Mouse (Mus musculus) forelimb bud, embryonic 11.5 days (tissue): ENCODE measurements around the gene Tjp3.

Experiments
- DNase-seq: peaks from one replicate; pipeline ENCODE4 v3.0.0-alpha.2; 2012; ENCODE audit warnings: low read depth, low spot score

Gene Tjp3

DNA sequence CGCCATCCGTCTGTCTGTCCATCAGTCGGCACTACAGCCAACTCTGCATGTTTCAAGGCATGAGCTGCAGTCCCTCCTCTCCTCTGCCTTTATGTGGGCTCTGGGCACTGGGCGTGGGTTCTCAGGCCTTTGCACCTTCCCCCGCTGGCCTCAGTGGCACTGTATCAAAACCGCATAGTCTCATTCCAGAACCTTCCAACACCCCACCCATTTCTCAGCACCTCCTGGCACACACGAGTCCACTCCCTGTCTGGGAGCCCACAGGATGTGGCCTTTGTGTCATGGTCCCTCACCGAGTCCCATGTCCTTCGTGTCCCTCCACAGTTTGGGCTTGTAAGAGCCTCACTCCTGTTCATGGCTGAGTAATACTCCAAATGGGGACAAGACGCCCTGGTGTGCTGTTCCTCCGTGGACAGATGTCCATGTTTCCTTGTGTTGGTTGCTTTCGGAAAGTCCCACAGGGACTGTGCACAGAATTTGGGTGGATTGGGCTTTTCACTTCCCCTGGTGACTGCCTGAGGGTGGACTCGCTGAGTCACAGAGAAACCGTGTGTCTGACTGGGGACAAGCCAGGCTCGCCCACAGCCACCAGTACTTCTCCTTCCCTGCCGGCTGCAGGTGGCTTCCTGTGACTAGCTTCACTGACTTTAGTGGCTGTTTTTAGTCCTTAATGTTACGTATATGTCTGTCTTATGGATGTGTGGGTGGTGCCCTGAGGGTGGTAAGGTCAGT is 7.2 kb upstream of the Tjp3 start:
- DNase-seq: no peak

DNA sequence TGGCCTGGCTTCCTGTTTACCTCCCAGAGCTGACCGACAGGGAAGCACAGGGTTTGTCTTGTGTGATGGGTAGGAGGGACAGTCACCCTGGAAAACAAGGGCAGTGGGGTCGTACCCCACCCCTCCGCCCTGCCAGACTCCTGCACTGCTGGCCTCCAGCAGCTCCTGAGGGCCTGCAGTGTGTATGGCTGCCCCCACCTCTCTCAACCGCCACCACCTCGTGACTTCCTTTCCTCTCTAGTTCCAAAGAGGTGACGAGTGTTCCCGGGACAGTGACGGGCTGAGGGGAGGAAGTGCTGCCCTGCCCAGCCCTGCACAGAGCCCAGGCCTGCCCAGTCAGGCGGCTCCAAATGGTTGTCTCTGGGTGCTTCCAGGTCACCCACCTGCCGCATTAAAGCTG is 6.5 kb upstream of the Tjp3 start:
- no peak for DNase-seq

- DNase-seq: no peak
Observed at GRCm38 (mm10) chr10:81297246-81297645, 5.9 kb upstream of the Tjp3 start.

GRCm38 (mm10) chr10:81295185-81295584 is 3.8 kb upstream of the Tjp3 start:
- DNase-seq: no peak

DNA sequence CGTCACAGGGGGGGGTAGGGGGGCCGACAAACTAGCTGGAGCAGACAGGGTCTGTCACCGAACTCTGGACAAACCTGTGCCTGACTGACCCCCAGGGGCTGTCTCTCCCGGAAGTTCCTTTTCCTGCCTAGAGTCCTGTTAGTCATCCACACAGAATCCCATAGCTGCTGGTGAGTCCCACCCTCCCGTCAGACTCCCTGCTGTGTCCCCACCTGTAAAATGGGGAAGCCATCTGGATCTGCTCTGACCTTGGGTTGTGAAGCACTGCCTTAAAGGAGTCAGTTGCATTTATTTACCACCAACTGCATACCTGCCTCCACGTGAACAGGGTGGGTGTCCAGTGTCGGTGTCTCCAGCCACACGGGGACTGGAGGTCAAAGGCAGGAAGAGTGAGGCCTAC is 3.1 kb upstream of the Tjp3 start:
- no peak for DNase-seq

- DNase-seq: no peak
Observed at GRCm38 (mm10) chr10:81293334-81294030, 2.1 kb upstream of the Tjp3 start.

DNA sequence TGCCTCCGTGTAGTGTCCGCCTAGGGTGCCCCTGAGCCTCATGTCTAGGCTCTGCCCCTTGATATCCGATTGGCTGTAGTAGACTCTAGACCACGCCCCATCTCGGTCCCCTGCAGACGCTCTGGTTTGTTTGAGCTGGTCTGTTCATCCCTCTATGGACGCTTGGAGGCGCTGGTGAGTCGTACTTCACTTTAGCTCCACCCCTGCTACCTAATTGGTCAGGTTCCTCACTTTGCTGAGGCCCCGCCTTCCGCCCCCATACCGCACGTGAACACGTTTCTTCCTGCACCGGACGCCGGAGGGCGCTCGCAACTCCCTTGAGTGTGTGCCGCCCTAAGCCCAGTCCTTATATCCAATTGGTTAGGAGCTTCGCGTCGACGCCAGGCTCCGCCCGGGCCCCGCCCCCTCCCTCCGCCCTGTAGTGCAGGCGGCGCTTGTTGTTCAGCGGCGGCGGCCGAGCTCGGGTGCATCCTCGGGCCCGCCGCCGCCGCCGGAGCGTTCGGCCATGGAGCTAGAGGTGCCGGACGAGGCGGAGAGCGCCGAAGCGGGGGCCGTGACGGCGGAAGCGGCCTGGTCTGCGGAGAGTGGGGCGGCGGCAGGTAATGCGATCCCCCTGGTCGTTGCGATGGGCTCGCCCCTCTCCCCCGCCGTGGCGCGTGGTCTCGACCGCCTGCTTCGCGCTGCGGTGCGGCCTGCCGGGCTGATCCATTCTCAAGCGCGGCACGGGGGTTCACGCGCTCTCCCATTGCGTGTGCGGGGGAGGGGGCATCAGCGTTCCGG is 1.4 kb upstream of the Tjp3 start, which contains the start of gene Pip5k1c:
Pip5k1c (plus strand) TSS at position 410 of the 780 bp plus-strand sequence.
- peak; percentile 100 for DNase-seq

GRCm38 (mm10) chr10:81290698-81291460 is 502 bp downstream of the Tjp3 start:
- no peak for DNase-seq

DNA sequence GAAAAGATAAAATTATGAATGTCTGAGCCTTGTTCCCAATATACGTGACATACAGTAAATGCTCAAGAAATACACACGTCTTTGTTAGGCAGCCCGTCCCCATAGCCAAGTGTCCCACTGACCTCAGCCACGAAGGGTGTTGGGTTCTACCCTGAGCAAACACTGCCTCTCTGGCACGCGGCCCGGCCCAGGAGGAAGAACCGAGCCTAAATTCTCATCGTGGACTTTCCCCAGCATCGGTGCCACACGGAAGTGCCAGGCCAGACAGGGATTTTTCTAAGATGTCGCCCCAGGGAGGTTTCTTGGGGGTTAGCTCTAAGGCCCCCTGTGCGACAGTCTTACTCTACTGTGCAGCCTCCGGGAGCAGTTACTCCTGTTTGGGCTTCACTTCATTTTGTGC is 1.6 kb downstream of the Tjp3 start:
- DNase-seq: no peak

GRCm38 (mm10) chr10:81289278-81289677 is 2.1 kb downstream of the Tjp3 start:
- peak; percentile 75 for DNase-seq

DNA sequence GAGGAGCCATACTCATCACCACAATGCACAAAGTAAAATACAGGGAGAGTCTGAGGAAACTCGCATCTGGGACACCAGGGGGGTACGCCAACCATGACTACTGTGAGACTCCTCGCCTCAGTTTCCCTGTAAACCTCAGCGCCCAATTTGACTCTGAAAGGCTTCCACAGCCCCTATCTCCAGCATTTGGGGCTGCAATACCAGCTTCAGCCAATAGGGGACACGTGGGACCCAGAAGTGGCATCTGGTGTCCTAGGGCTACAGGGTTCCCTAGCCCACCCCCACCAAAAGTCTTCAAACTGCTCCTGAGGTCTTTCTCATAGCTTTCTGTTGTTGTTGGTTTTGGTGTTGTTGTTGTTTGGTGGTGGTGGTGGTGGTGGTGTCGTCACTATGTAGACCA is 2.8 kb downstream of the Tjp3 start:
- DNase-seq: peak; percentile 49

GRCm38 (mm10) chr10:81287513-81288157 is 3.7 kb downstream of the Tjp3 start:
- DNase-seq: peak; percentile 39

DNA sequence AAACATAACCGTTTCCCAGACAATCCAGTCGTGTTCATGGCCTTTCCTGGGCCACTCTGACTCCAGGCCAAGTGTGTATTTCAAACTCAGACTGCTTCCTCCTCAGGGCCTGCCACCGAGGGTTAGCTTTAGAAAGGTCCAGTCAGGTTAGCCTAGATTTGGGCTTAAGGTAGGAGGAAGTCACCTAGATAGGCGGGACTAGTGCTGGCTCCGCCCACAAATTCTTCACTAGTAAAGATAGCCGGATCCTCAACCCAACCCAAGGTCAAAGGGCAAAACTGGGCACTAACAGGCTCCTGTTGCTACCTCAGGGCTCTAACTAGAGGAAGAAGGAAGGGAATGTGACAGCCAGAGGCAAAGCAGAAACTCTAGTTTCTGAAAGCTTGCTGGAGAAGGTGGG is 4.8 kb downstream of the Tjp3 start:
- no peak for DNase-seq

DNA sequence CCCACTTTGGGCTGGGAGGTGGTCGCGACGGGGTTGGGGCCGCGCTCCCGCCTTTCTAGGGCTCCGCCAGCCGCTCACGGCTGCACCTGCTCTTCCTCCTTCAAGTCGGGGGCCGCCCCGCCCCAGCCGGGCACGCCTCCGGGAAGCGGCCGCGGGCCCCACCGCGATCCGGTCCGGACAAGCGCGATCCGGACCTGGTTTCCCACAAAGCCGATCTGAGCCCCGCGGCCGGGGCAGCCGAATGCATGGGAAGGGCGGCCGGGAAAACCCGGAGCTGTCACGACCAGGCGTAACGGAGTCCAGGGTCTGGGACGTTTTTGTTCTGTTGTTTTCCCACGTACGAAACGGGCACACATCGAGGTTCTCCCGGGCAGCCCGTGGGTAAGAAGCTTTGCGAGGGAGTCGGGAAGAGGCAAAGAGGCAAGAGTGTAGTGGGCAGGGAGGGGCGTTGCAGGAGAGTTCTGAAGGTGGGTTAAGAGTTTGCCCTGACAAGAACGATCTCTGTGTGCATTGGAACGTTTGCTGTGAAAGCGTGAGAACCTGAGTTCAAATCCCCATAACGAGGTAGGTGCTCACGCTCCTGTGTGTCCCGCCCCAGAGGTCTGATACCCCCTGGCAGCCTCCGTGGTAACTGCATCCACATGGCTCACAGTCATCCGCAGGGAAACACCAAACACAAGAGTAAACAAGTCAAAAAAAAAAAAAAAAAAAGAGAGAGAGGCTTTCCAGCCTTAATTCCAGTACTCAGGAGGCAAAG is 5.5 kb downstream of the Tjp3 start:
- peak; percentile 89 for DNase-seq

GRCm38 (mm10) chr10:81284719-81285118 is 6.7 kb downstream of the Tjp3 start:
- DNase-seq: no peak

GRCm38 (mm10) chr10:81284189-81284588 is 7.2 kb downstream of the Tjp3 start:
- no peak for DNase-seq

DNA sequence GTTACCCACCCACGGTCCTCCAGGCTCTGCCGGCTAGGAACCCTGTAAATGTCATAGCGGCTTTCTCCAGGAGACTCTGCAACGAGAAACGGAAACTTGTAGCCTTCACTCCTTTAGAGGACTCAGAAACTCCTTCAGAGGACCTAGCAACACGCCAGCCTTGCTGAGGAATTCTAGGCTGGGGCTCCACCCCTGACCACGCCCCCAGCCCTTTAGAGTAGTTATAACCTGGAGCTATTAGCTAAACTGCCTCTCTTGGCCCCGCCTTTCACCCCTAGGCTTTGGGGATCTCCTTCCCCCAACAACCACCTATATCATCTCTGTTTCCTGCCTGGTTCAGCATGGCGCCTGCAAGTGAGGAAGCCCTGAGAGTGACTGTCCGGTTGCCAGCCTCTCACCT is 11.9 kb downstream of the Tjp3 start:
- no peak for DNase-seq

- no peak for DNase-seq
Observed at GRCm38 (mm10) chr10:81277676-81278075, 13.7 kb downstream of the Tjp3 start.

GRCm38 (mm10) chr10:81273842-81274241 is 17.5 kb downstream of the Tjp3 start:
- DNase-seq: no peak

DNA sequence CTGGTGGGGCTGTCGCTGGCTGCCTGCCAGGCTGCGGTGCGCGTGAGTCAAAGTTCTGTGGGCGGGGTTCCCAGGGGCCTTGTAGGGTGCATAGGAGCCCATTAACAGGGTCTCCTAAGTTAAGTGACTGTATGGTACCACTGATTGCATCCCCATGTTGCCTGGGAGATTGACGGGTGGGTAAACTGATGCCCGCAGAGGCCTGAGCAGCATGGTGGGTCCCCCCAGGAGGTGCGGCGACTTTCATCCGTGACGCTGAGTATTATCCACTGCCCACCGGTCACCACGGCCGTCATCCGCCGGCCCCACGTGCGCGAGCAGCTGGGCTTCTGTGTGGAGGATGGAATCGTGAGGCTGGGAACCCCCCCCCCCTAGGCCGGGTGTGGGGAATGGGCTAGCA is 19.0 kb downstream of the Tjp3 start:
- DNase-seq: no peak
